Mouse (Mus musculus) ovary, postnatal 14 days (tissue): Measurements from ENCODE around the gene C5ar2.
"Not testable (repeated sequence)": the region's sequence is repeated elsewhere in the genome, so short reads cannot be mapped to it uniquely, and the experiment has no call there.

ENCODE experiments used
- DNase-seq: peaks from one replicate; pipeline ENCODE4 v3.0.0; 2022; ENCODE audit warnings: low spot score

C5ar2 gene

DNA sequence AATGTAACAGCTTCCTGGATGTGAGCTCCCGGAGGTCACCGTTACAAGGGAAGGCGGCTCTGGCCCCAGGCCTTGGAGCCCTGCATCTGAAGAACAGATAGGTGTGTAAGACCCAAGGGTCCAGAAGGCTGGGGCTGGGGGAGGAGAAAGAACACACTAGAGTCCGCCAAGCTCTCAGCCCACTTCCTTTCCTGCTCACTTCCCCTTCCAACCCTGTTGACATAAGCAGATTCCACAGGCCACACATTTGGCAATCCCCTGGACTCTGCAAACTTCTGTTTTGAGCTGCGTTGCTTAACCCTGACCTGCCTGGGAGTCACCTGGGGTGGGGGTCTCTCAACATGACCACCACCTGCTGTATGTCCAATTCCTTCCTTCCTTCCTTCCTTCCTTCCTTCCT lies at the start of gene C5ar2:
Gene C5ar2 (minus strand): TSS at position 88 of the 400 bp plus-strand sequence.
- no peak for DNase-seq

GRCm38 (mm10) chr7:16287791-16288190 lies 43.8 kb upstream of the C5ar2 start:
- DNase-seq = no peak

- DNase-seq = no peak
Observed at GRCm38 (mm10) chr7:16287016-16287415, 43.1 kb upstream of the C5ar2 start.

- peak; percentile 100 for DNase-seq
Observed at GRCm38 (mm10) chr7:16286026-16286961, 42.3 kb upstream of the C5ar2 start, which contains the start of gene Ccdc9. Ccdc9 (minus strand) TSS chr7:16286795.

- peak; percentile 68 for DNase-seq
Observed at GRCm38 (mm10) chr7:16285450-16286025, 41.6 kb upstream of the C5ar2 start.

DNA sequence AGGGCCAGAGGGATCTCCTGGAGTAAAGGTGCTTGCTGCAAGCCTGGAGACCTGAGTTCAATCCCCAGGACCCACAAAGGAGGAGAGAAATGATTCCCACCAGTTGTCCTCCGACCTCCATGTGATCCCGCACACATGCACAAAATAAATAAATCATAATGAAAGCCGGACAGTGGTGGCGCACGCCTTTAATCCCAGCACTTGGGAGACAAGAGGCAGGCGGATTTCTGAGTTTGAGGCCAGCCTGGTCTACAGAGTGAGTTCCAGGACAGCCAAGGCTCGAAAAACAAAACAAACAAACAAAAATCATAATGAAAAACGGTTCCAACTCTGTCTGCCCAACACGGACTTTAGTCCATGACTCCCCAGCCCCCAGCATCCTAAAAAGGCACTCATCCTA lies 41.0 kb upstream of the C5ar2 start:
- DNase-seq = no peak

DNA sequence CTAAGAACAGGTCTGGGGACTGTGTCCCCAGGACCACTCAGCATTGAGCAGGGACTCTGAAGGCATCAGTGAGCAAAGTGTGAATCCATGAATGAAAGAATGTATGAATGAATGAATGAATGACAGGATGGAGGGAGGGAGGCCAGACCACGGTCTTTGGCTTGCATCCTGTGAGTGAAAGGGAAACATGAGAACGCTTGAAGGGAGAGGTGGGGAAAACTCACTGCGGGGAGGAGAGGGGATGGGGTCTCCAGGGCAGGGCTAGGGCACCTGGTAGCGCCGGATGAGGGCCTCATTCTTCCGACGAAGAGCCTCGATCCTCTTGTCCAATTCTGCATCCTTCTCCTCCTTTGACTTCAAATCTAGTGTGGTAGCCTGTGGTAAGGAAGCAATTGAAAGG lies 40.0 kb upstream of the C5ar2 start:
- no peak for DNase-seq

- no peak for DNase-seq
Observed at GRCm38 (mm10) chr7:16282334-16282733, 38.4 kb upstream of the C5ar2 start.

- no peak for DNase-seq
Observed at GRCm38 (mm10) chr7:16280721-16281120, 36.8 kb upstream of the C5ar2 start.

- DNase-seq = no peak
Observed at GRCm38 (mm10) chr7:16274922-16275890, 31.3 kb upstream of the C5ar2 start.

GRCm38 (mm10) chr7:16273766-16274140 lies 29.8 kb upstream of the C5ar2 start:
- peak; percentile 51 for DNase-seq

- peak; percentile 80 for DNase-seq
Observed at GRCm38 (mm10) chr7:16273081-16273765, 29.3 kb upstream of the C5ar2 start, which contains the start of gene Inafm1. Inafm1 (minus strand) TSS chr7:16273617.

- peak; percentile 51 for DNase-seq
Observed at GRCm38 (mm10) chr7:16272681-16273080, 28.7 kb upstream of the C5ar2 start.

GRCm38 (mm10) chr7:16271139-16271538 lies 27.2 kb upstream of the C5ar2 start:
- no peak for DNase-seq

- not testable (repeated sequence) for DNase-seq
Observed at GRCm38 (mm10) chr7:16266593-16266992, 22.6 kb upstream of the C5ar2 start.

GRCm38 (mm10) chr7:16265856-16266255 lies 21.9 kb upstream of the C5ar2 start:
- no peak for DNase-seq

DNA sequence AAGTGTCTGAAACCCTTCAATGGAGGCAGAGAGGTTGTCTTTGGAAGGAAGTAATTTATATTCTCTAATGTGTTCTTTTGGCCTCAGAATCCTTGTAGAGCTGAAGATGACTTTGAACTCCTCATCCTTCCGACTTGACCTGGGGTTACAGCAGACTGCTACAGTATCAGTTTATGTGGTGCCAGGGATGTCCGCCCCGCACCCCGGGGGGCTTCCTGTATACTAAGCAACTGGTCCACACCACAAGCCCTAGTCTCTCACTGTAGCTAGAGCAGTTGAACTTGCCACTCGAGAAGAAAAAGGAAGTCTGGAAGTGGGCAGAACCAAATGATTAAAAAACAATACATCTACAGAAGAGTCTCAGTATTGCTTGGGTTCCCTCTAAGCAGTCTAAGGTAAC lies 19.9 kb upstream of the C5ar2 start:
- no peak for DNase-seq

- peak; percentile 64 for DNase-seq
Observed at GRCm38 (mm10) chr7:16263015-16263787, 19.2 kb upstream of the C5ar2 start.

GRCm38 (mm10) chr7:16261097-16261496 lies 17.1 kb upstream of the C5ar2 start:
- no peak for DNase-seq

DNA sequence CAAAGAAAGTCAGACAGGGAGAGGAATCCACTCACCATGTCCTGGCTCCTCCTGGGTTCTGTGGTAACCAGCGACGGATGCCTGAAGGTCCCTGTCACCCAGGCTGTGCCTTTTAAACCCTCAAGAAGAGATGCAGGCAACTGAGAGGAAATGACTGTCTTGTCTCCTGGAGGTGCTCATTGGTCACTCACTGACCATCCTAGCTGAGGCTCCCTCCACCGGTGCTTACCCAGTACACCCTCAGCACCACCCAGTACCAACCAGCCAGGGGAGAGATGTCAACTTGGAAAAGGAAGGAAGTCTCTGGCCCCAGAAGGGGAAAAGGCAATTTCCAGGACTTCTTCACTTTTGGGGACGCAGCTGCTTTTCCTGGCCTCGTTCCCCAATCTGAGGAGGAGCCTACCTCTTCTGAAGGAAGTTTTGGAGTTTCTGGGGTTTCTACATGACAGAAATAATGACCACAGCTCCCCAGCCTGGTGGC lies 15.2 kb upstream of the C5ar2 start, which contains the start of gene C5ar1:
Gene C5ar1 (minus strand): TSS at position 431 of the 481 bp plus-strand sequence.
- no peak for DNase-seq
